22 mouse cellular contexts compared by ENCODE assay signal in the genomic region with DNA sequence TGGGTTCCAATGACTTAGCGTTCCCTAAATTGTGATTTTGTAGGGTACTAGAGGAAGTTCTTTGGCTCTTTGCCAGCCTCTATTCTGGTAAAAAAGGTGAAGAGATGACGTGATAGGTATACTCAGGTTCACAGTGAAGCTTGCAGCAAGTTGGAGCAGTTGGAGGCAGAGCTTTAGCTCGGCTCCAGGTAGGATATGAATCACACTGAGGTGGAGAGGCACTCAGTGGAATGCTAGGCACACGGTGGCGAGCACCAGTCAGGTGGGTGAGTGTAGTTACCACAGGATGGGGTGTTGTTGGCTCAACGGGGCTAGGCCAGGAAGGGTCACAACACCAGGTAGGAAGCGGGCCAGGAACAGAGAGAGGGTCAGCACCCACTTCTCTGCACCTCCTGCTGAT. TPM values are rescaled to one million over a fixed set of nuclear protein-coding genes. Genes with fewer than 3 reads are reported as not detected.
DNase-seq lines count a peak whose midpoint lies in the region; ATAC-seq and TF ChIP-seq lines count a peak whose summit lies in the region.
"Had no signal": no experiment of that assay in that cellular context is flagged by ENCODE, and none has a peak within 500 bp of the region (broad histone marks: within the 10 kb centered on the region; RNA-seq: fewer than 3 reads in every experiment).

No protein-coding gene starts in this region.

- H3K4me1 ChIP-seq in lung, embryonic 14.5 days (ENCODE audit: insufficient read depth), result peaks cover 25% of the 10 kb centered on the region
- H3K4me1 ChIP-seq in lung, embryonic 16.5 days (replicated peaks; ENCODE audit: control insufficient read depth, insufficient read depth, low read length), result peaks cover 58% of the 10 kb centered on the region
- peaks cover 10% of the 10 kb centered on the region for H3K4me1 ChIP-seq in lung, adult 2 months (ENCODE audit: control insufficient read depth, insufficient read depth, low read length)

- no peak for TF ChIP-seq CTCF in lung, embryonic 14.5 days (IDR thresholded peaks at IDR 0.05; ENCODE audit: low read depth)
- TF ChIP-seq CTCF in lung, adult 2 months (IDR thresholded peaks at IDR 0.05; ENCODE audit: insufficient read depth, low read length), result no peak

- peak overlapping the region; percentile 83 for H3K27ac ChIP-seq in lung, embryonic 14.5 days (ENCODE audit: low read depth)
- H3K27ac ChIP-seq in lung, embryonic 16.5 days (ENCODE audit: low read length), result peak overlapping the region; percentile 80
- H3K27ac ChIP-seq: embryonic facial prominence, embryonic 10.5 days; embryonic facial prominence, embryonic 12.5 days; forebrain, embryonic 13.5 days; forebrain, embryonic 15.5 days had no signal

- H3K4me3 ChIP-seq in lung, embryonic 14.5 days (ENCODE audit: low read depth, low read length), result no peak overlapping the region
- H3K4me3 ChIP-seq in lung, embryonic 16.5 days (ENCODE audit: low read length), result no peak overlapping the region
- no peak overlapping the region for H3K4me3 ChIP-seq in lung, adult 2 months (replicated peaks; ENCODE audit: extremely low read depth, low read depth, low read length)
- H3K4me3 ChIP-seq: embryonic facial prominence, embryonic 10.5 days; embryonic facial prominence, embryonic 12.5 days; forebrain, embryonic 13.5 days; forebrain, embryonic 15.5 days had no signal

- no peak for ATAC-seq in lung, embryonic 14.5 days (ENCODE audit: insufficient read depth)
- ATAC-seq in lung, embryonic 16.5 days (ENCODE audit: low read depth), result peak; percentile 49
- ATAC-seq: activated CD4-positive, CD25-positive, alpha-beta regulatory T cell, adult 4 months; CD4-positive, CD25-positive, alpha-beta regulatory T cell, adult 4 months; forebrain, embryonic 13.5 days; forebrain, embryonic 15.5 days; forebrain, postnatal 0 days; Patski had no signal

- peak; percentile 14 for DNase-seq in cerebellum, adult 9-11 months
- no peak for DNase-seq in cerebellum, adult 8-10 months
- DNase-seq in lung, embryonic 14.5 days, result peak; percentile 52
- no peak for DNase-seq in lung, postnatal 14 days
- DNase-seq in lung, adult 2 months, result no peak
- DNase-seq: adrenal gland, adult 8-10 months; adrenal gland, postnatal 14 days; adrenal gland, postnatal 36 days; B cell, adult 2 months; cerebellum, adult 11-12 months; cerebellum, adult 2 months; cerebellum, postnatal 25 days; forebrain, postnatal 0 days had no signal

- WGBS in lung, embryonic 14.5 days, result 58% methylated on average over 7 of the region's 7 CpGs
- WGBS in lung, embryonic 16.5 days, result 60% methylated on average over 7 of the region's 7 CpGs
- WGBS in lung, adult 2 months, result 66% methylated on average over 7 of the region's 7 CpGs

- no peaks in the 10 kb centered on the region for H3K9me3 ChIP-seq in lung, embryonic 14.5 days (ENCODE audit: low read depth, low read length)
- no peaks in the 10 kb centered on the region for H3K9me3 ChIP-seq in lung, embryonic 16.5 days (ENCODE audit: control insufficient read depth, low read length)
- H3K9me3 ChIP-seq: embryonic facial prominence, embryonic 10.5 days; embryonic facial prominence, embryonic 12.5 days; forebrain, embryonic 13.5 days; forebrain, embryonic 15.5 days; G1E had no signal

- peaks cover 9% of the 10 kb centered on the region for H3K27me3 ChIP-seq in lung, embryonic 14.5 days (ENCODE audit: insufficient read depth, low read length)
- H3K27me3 ChIP-seq in lung, embryonic 16.5 days (ENCODE audit: control insufficient read depth, insufficient read depth, low read depth, low read length), result peaks cover 6% of the 10 kb centered on the region

- no peak overlapping the region for H3K4me2 ChIP-seq in lung, embryonic 14.5 days
- no peak overlapping the region for H3K4me2 ChIP-seq in lung, embryonic 16.5 days (ENCODE audit: low read depth, low read length)
- H3K4me2 ChIP-seq: embryonic facial prominence, embryonic 12.5 days; forebrain, embryonic 13.5 days; forebrain, embryonic 15.5 days had no signal

- no peak overlapping the region for H3K9ac ChIP-seq in lung, embryonic 14.5 days
- H3K9ac ChIP-seq in lung, embryonic 16.5 days (ENCODE audit: low read length), result no peak overlapping the region
- H3K9ac ChIP-seq: embryonic facial prominence, embryonic 12.5 days; forebrain, embryonic 13.5 days; forebrain, embryonic 15.5 days; forebrain, postnatal 0 days had no signal

- TF ChIP-seq POLR2A in lung, adult 2 months (IDR thresholded peaks at IDR 0.05; ENCODE audit: borderline replicate concordance, extremely low read depth, low read depth, low read length), result no peak

- H3K36me3 ChIP-seq in lung, embryonic 14.5 days (ENCODE audit: insufficient read depth), result no peaks in the 10 kb centered on the region
- H3K36me3 ChIP-seq in lung, embryonic 16.5 days (ENCODE audit: control insufficient read depth, insufficient read depth, low read length), result no peaks in the 10 kb centered on the region
- H3K36me3 ChIP-seq: embryonic facial prominence, embryonic 10.5 days; embryonic facial prominence, embryonic 12.5 days; forebrain, embryonic 15.5 days; G1E had no signal

RNA-seq across cellular contexts. Expression of a gene that starts 7.6 kb away (rescaled TPM):
- 1.3 and 1.4 TPM in 2 replicates for polyA plus RNA-seq in lung, embryonic 14.5 days (2014; fragmentation: Nextera tagmentation; extraction: Ambion mirVana)
- polyA plus RNA-seq in lung, embryonic 16.5 days (2015; fragmentation: Nextera tagmentation; extraction: Ambion mirVana), result 1.0 and 1.2 TPM in 2 replicates
- 8.7 and 11.8 TPM in 2 replicates for polyA plus RNA-seq in lung, adult 2 months (2012; rRNA removed)
- polyA plus RNA-seq: activated CD4-positive, CD25-positive, alpha-beta regulatory T cell, adult 4 months; CD4-positive, CD25-positive, alpha-beta regulatory T cell, adult 4 months; G1E had no signal

RNA-seq across cellular contexts. Expression of a gene that starts 47.5 kb away (rescaled TPM):
- polyA plus RNA-seq in lung, embryonic 14.5 days (2014; fragmentation: Nextera tagmentation; extraction: Ambion mirVana), result 14.6 TPM in 2 replicates
- 7.1 TPM in 2 replicates for polyA plus RNA-seq in lung, embryonic 16.5 days (2015; fragmentation: Nextera tagmentation; extraction: Ambion mirVana)
- 24.1 and 26.2 TPM in 2 replicates for polyA plus RNA-seq in lung, adult 2 months (2012; rRNA removed)

Comparison
In these comparisons a context has a peak if more than half of its experiments do, and no peak if none do; other contexts are left out.
1. DNase-seq: peak in cerebellum, adult 9-11 months (single experiment) and lung, embryonic 14.5 days (single experiment); none in cerebellum, adult 8-10 months (single experiment), lung, postnatal 14 days (single experiment) and lung, adult 2 months (single experiment).